Mouse (Mus musculus): Measurements from ENCODE around the gene Gm2663. TPM values are rescaled to one million over a fixed set of nuclear protein-coding genes. Genes with fewer than 3 reads are reported as not detected.

Gm2663 gene
- polyA plus RNA-seq, 1 experiment from 2014 or later: not detected

Other genes with a start within 250 kb of the Gm2663 start
- gene Moxd2, start 112.0 kb downstream of the Gm2663 start, polyA plus RNA-seq (2015; fragmentation: Nextera tagmentation; extraction: Ambion mirVana): not detected in 2 replicates
- not detected in 2 replicates for gene Prss58, start 99.1 kb downstream of the Gm2663 start, polyA plus RNA-seq (2015; fragmentation: Nextera tagmentation; extraction: Ambion mirVana)
- gene 1700074P13Rik, start 58.9 kb downstream of the Gm2663 start, polyA plus RNA-seq (2015; fragmentation: Nextera tagmentation; extraction: Ambion mirVana): not detected in 2 replicates
- gene Gm4744, start 47.6 kb downstream of the Gm2663 start, polyA plus RNA-seq (2015; fragmentation: Nextera tagmentation; extraction: Ambion mirVana): not detected in 2 replicates
- not detected in 2 replicates for gene 1810009J06Rik, start 34.7 kb downstream of the Gm2663 start, polyA plus RNA-seq (2015; fragmentation: Nextera tagmentation; extraction: Ambion mirVana)
- not detected in 2 replicates for gene 2210010C04Rik, start 36.0 kb upstream of the Gm2663 start, polyA plus RNA-seq (2015; fragmentation: Nextera tagmentation; extraction: Ambion mirVana)

All from midbrain, embryonic 16.5 days (tissue).